Comparison of ENCODE assay signal across 18 mouse cellular contexts in genomic region chr6:43360214-43360613, GRCm38 (mm10). TPM values are rescaled to one million over a fixed set of nuclear protein-coding genes. Genes with fewer than 3 reads are reported as not detected.
"Had no signal": no experiment of that assay in that cellular context is flagged by ENCODE, and none has a peak within 500 bp of the region (broad histone marks: within the 10 kb centered on the region; RNA-seq: fewer than 3 reads in every experiment).

No protein-coding gene starts in this region.

- H3K4me2 ChIP-seq: kidney, embryonic 15.5 days; liver, embryonic 12.5 days; lung, embryonic 14.5 days; midbrain, embryonic 11.5 days; midbrain, embryonic 15.5 days; neural tube, embryonic 13.5 days had no signal

- H3K27me3 ChIP-seq: kidney, embryonic 15.5 days; liver, embryonic 12.5 days; midbrain, embryonic 15.5 days; neural tube, embryonic 13.5 days had no signal

- H3K36me3 ChIP-seq: kidney, embryonic 15.5 days; liver, embryonic 12.5 days; midbrain, embryonic 15.5 days; neural tube, embryonic 13.5 days had no signal

- ATAC-seq: liver, embryonic 12.5 days; midbrain, embryonic 15.5 days had no signal

- H3K9ac ChIP-seq: kidney, embryonic 15.5 days; liver, embryonic 12.5 days; lung, embryonic 14.5 days; midbrain, embryonic 15.5 days; neural tube, embryonic 13.5 days had no signal

- DNase-seq: kidney, postnatal 14 days; left cerebral cortex, postnatal 4 days; lung, embryonic 14.5 days; lung, postnatal 10 days; lung, postnatal 4 days; retina, postnatal 1 day; right cerebral cortex, postnatal 4 days; spleen, adult 18-20 months; thymus, adult 18-20 months; thymus, postnatal 14 days had no signal

- H3K9me3 ChIP-seq: kidney, embryonic 15.5 days; liver, embryonic 12.5 days; midbrain, embryonic 15.5 days; neural tube, embryonic 13.5 days had no signal

- H3K4me3 ChIP-seq: kidney, embryonic 15.5 days; liver, embryonic 12.5 days; midbrain, embryonic 15.5 days; neural tube, embryonic 13.5 days had no signal

- H3K27ac ChIP-seq: kidney, embryonic 15.5 days; liver, embryonic 12.5 days; midbrain, embryonic 15.5 days; neural tube, embryonic 13.5 days had no signal

- H3K4me1 ChIP-seq: midbrain, embryonic 15.5 days had no signal

RNA-seq across cellular contexts. Expression of gene Nobox, which starts 50.9 kb away (rescaled TPM):
- polyA plus RNA-seq: kidney, embryonic 15.5 days; large intestine, adult 2 months; liver, embryonic 12.5 days; liver, embryonic 16.5 days; midbrain, embryonic 11.5 days; midbrain, embryonic 15.5 days; neural tube, embryonic 13.5 days; stomach, embryonic 14.5 days had no signal
